Mouse (Mus musculus) embryonic facial prominence, embryonic 11.5 days (tissue): ENCODE results near the gene Ehd4. TPM values are rescaled to one million over a fixed set of nuclear protein-coding genes. Genes with fewer than 3 reads are reported as not detected.

Experiments used
- ATAC-seq: fragments of 200-750 bp; cut with Nextera tagmentation; replicated peaks from 2 replicates; pipeline ENCODE4 v1.8.0; 2017; ENCODE audit warnings: low read depth; ENCODE audit not compliant: insufficient number of reproducible peaks, low FRiP score, low TSS enrichment
- DNase-seq: peaks from one replicate; pipeline ENCODE4 v3.0.0-alpha.2; 2015; ENCODE audit warnings: low spot score
- H3K27ac ChIP-seq: fragments of 300-500 bp; sonication (generic); replicated peaks from 2 replicates; pipeline ENCODE4 v1.5.1; 2014; ENCODE audit warnings: mild to moderate bottlenecking, low read depth, low read length, control low read depth
- H3K27me3 ChIP-seq: fragments of 300-500 bp; sonication (generic); 2 replicates; pipeline ENCODE4 v1.6.1; 2014; ENCODE audit warnings: mild to moderate bottlenecking, low read length, moderate library complexity, mixed read lengths; ENCODE audit not compliant: control insufficient read depth, insufficient read depth
- H3K36me3 ChIP-seq: fragments of 300-500 bp; sonication (generic); replicated peaks from 2 replicates; pipeline ENCODE4 v1.6.1; 2014; ENCODE audit warnings: low read depth, mild to moderate bottlenecking, low read length, moderate library complexity, mixed read lengths; ENCODE audit not compliant: control insufficient read depth, insufficient read depth
- H3K4me1 ChIP-seq: fragments of 300-500 bp; sonication (generic); 2 replicates; pipeline ENCODE4 v1.6.1; 2014; ENCODE audit warnings: low read length, mixed read lengths; ENCODE audit not compliant: control insufficient read depth, insufficient read depth
- H3K4me2 ChIP-seq: fragments of 300-500 bp; sonication (generic); 2 replicates; pipeline ENCODE4 v1.6.1; 2014; ENCODE audit warnings: low read depth, mild to moderate bottlenecking, control low read depth, low read length, moderate library complexity
- H3K4me3 ChIP-seq: fragments of 300-500 bp; sonication (generic); 2 replicates; pipeline ENCODE4 v1.5.1; 2014; ENCODE audit warnings: low read depth, low read length, control low read depth
- H3K9ac ChIP-seq: fragments of 300-500 bp; sonication (generic); replicated peaks from 2 replicates; pipeline ENCODE4 v1.6.1; 2014; ENCODE audit warnings: mild to moderate bottlenecking, control low read depth, low read length
- H3K9me3 ChIP-seq: fragments of 300-500 bp; sonication (generic); replicated peaks from 2 replicates; pipeline ENCODE4 v1.6.1; 2016; ENCODE audit warnings: mild to moderate bottlenecking, low read length, inconsistent platforms, mixed read lengths; ENCODE audit not compliant: control insufficient read depth
- WGBS: fragments of 180-500 bp; shearing (Covaris S2); extraction: QIAGEN DNeasy Blood & Tissue Kit; methylation state at CpG from one replicate; pipeline ENCODE4 v1.1.7; 2014; 5-methylcytosine and 5-hydroxymethylcytosine counted together
- polyA plus RNA-seq: library from polyadenylated mRNA; unstranded; fragments of >200 nt; fragmentation: Nextera tagmentation; extraction: Ambion mirVana; gene quantifications from 2 replicates; pipeline ENCODE4 v1.2.1, GENCODE M21; 2014

Ehd4 gene
- polyA plus RNA-seq, 1 experiment from 2014 or later: 11.9 TPM

GRCm38 (mm10) chr2:120066224-120066623, 88.2 kb downstream of the Ehd4 start:
- H3K27me3 ChIP-seq: no peaks in the 10 kb centered on the region
- H3K9ac ChIP-seq: no peak overlapping the region
- H3K36me3 ChIP-seq: no peaks in the 10 kb centered on the region
- no peak for DNase-seq
- no peaks in the 10 kb centered on the region; the same call in 1 of the 2 replicates for H3K4me1 ChIP-seq
- ATAC-seq: no peak
- no peak overlapping the region for H3K27ac ChIP-seq
- H3K4me2 ChIP-seq: no peak overlapping the region
- WGBS: 78% methylated on average over 3 of the region's 3 CpGs
- H3K9me3 ChIP-seq: no peaks in the 10 kb centered on the region
- H3K4me3 ChIP-seq: no peak overlapping the region

- H3K4me3 ChIP-seq: no peak overlapping the region
- no peaks in the 10 kb centered on the region for H3K9me3 ChIP-seq
- no peaks in the 10 kb centered on the region; the same call in 1 of the 2 replicates for H3K4me1 ChIP-seq
- no peak overlapping the region for H3K27ac ChIP-seq
- 89% methylated on average over 10 of the region's 10 CpGs for WGBS
- H3K36me3 ChIP-seq: no peaks in the 10 kb centered on the region
- no peak overlapping the region for H3K4me2 ChIP-seq
- no peak overlapping the region for H3K9ac ChIP-seq
- no peaks in the 10 kb centered on the region for H3K27me3 ChIP-seq
- no peak for ATAC-seq
- DNase-seq: no peak
Observed at GRCm38 (mm10) chr2:120065243-120065642, 89.2 kb downstream of the Ehd4 start.

GRCm38 (mm10) chr2:120064639-120065038, 89.8 kb downstream of the Ehd4 start:
- DNase-seq (no peak), ATAC-seq (no peak)
- Histone ChIP-seq H3K4me1 (no peaks in the 10 kb centered on the region), H3K9me3 (no peaks in the 10 kb centered on the region), H3K4me2 (no peak overlapping the region), H3K4me3 (no peak overlapping the region), H3K27me3 (no peaks in the 10 kb centered on the region), H3K9ac (no peak overlapping the region), H3K36me3 (no peaks in the 10 kb centered on the region), H3K27ac (no peak overlapping the region)
- 79% methylated on average over 6 of the region's 6 CpGs for WGBS

- no peak overlapping the region for H3K27ac ChIP-seq
- no peaks in the 10 kb centered on the region for H3K27me3 ChIP-seq
- 78% methylated on average over 8 of the region's 8 CpGs for WGBS
- H3K36me3 ChIP-seq: no peaks in the 10 kb centered on the region
- no peak overlapping the region for H3K9ac ChIP-seq
- ATAC-seq (no peak), DNase-seq (no peak)
- H3K4me3 ChIP-seq: no peak overlapping the region
- H3K4me2 ChIP-seq: no peak overlapping the region
- H3K9me3 ChIP-seq: no peaks in the 10 kb centered on the region
- no peaks in the 10 kb centered on the region for H3K4me1 ChIP-seq
Observed at GRCm38 (mm10) chr2:120062248-120062647, 92.2 kb downstream of the Ehd4 start.

- no peak overlapping the region for H3K27ac ChIP-seq
- H3K4me1 ChIP-seq: no peaks in the 10 kb centered on the region
- H3K9ac ChIP-seq: no peak overlapping the region
- no peak overlapping the region for H3K4me3 ChIP-seq
- H3K4me2 ChIP-seq: no peak overlapping the region
- no peaks in the 10 kb centered on the region for H3K27me3 ChIP-seq
- no peak for ATAC-seq
- no peaks in the 10 kb centered on the region for H3K36me3 ChIP-seq
- H3K9me3 ChIP-seq: no peaks in the 10 kb centered on the region
- no peak for DNase-seq
- WGBS: 64% methylated on average over 9 of the region's 9 CpGs
Observed at GRCm38 (mm10) chr2:120060651-120061050, 93.8 kb downstream of the Ehd4 start.

- Histone ChIP-seq H3K4me2 (no peak overlapping the region), H3K4me1 (no peaks in the 10 kb centered on the region), H3K36me3 (no peaks in the 10 kb centered on the region), H3K9me3 (no peaks in the 10 kb centered on the region), H3K27me3 (no peaks in the 10 kb centered on the region), H3K4me3 (no peak overlapping the region), H3K9ac (no peak overlapping the region), H3K27ac (no peak overlapping the region)
- 50% methylated on average over 6 of the region's 6 CpGs for WGBS
- no peak for ATAC-seq
- peak; percentile 42 for DNase-seq
Observed at GRCm38 (mm10) chr2:120060190-120060589, 94.2 kb downstream of the Ehd4 start.

GRCm38 (mm10) chr2:120059466-120059865, 94.9 kb downstream of the Ehd4 start:
- no peaks in the 10 kb centered on the region for H3K9me3 ChIP-seq
- H3K4me1 ChIP-seq: no peaks in the 10 kb centered on the region
- no peak overlapping the region for H3K4me2 ChIP-seq
- no peak for ATAC-seq
- H3K4me3 ChIP-seq: no peak overlapping the region
- H3K9ac ChIP-seq: no peak overlapping the region
- WGBS: 87% methylated on average over 3 of the region's 3 CpGs
- no peak overlapping the region for H3K27ac ChIP-seq
- DNase-seq: no peak
- no peaks in the 10 kb centered on the region for H3K27me3 ChIP-seq
- H3K36me3 ChIP-seq: no peaks in the 10 kb centered on the region

GRCm38 (mm10) chr2:120058818-120059217, 95.6 kb downstream of the Ehd4 start:
- Histone ChIP-seq H3K9me3 (no peaks in the 10 kb centered on the region), H3K4me3 (no peak overlapping the region), H3K9ac (no peak overlapping the region), H3K4me1 (no peaks in the 10 kb centered on the region), H3K36me3 (no peaks in the 10 kb centered on the region), H3K27ac (no peak overlapping the region), H3K4me2 (no peak overlapping the region; the same call in 1 of the 2 replicates), H3K27me3 (no peaks in the 10 kb centered on the region)
- no peak for DNase-seq
- ATAC-seq: no peak
- 79% methylated on average over 4 of the region's 4 CpGs for WGBS
